Mouse (Mus musculus) spleen, postnatal 10 days (tissue): ENCODE measurements around the gene Gm9821.
A peak's percentile ranks its signal among the peaks of the same experiment; 100 is the strongest.

Experiments used
- DNase-seq, 2 experiments: peaks; one replicate each; pipeline ENCODE4 v3.0.0; 2021 to 2022; ENCODE audit warnings: low spot score in 2 of 2

Gm9821 gene

GRCm38 (mm10) chr2:91948792-91949241 lies 3.3 kb downstream of the Gm9821 start:
- peak; percentile 42 to 53 for DNase-seq

DNA sequence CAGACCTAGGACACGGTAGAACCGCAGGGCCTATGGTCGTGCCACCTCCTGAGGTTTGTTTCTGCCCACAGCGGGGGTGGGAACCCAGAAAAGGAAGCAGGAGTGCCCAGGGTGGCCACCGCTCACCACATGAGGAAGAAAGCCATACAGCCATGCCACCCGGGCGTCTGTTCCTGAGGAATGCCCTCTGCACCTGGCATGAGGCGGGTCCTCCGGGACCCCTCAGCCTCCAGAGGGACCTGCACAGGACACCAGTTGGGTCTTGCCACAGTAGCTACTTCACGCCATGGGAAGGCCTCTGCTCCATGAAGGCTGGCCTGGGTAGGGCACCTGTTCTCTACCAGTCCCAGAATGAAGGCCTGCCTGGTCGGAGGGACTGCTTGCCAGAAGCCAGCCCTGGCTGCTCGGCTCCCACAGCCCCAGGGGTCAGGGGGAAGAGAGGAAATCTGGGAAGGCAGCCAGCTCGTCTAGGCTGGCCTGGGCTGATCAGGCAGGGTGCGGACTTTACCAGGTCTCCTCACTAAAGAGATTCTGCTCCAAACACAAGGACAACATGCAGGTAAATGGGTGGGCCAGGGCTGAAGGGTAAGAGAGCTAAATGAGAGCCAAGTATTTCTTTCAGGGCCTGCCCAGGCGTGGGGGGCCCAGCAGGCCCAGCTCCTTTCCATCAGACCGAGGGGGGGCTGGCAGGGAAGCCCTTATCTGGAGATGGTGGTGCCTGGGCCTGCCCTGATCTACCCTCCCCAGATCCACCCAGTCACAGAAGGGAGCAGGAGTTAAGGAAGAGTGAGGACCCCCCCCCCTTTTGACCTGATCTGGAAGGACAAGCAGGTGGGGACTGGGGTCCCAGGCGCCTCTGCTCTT lies 4.1 kb downstream of the Gm9821 start:
- DNase-seq: peak in 1 of 2 experiments; percentile 50

DNA sequence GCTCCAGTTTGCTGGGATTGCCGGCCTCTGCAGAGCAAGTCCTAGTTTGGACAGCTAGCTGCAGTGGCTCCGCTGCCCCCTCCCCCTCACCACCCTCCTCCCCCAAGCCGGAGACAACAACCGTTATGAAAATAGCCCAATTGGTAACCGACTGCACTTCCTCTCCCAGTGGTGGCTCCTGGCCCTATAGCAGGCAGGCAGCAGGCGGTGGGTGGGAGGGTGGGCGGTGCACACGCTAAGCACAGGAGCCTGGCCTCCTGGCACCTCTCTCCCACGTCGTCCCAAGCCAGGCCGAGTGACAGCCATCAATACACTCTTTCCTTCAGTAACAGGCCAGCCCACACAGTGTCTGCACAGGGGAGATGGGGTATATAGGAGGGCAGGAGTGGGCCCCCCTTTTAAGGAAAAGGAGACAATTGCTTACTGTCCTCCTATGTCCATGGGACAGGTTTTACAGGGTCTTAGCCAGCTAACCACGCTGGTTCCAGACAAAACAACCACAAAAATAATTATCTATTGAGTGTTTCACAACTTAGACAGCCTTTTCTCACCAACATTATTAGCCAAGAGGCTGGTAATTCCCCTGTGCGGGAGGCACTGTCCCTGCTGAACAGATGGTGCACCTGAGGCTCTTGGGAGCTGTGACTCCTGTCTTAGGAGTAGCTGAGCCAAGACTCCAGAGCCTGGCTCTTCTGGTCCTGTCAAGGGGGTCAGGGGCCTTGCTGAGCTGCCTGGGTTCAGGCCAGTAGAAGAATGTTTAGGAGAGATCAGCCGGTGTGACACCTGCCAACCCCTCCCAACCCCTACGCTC lies 5.0 kb downstream of the Gm9821 start:
- DNase-seq: peak in 1 of 2 experiments; percentile 63

DNA sequence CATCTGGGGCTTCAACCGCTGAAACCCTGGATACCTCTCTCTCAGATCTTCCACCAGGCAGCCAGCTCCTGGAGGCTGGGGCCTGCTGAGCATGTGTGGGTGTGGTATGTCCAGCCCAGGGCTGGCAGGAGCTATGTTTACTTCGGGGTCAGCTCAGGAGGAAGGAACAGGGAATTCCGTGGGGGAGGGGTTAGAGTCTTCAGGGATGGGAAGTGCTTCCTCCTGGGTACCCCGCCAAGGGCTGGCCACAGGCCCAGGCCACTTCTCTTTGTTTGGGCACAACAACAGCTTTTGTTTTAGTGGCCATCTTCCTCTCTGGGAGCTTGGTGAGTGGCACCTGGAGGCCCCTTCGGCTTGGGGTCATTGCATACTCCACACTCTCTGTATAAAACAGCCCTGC lies 8.3 kb downstream of the Gm9821 start:
- DNase-seq: no peak

GRCm38 (mm10) chr2:91955121-91955591 lies 9.7 kb downstream of the Gm9821 start:
- DNase-seq: no peak

- DNase-seq: no peak
These were observed 10.4 kb downstream of the Gm9821 start for GRCm38 (mm10) chr2:91955875-91956274.

- DNase-seq: peak in 1 of 2 experiments; percentile 51
These were observed 11.6 kb downstream of the Gm9821 start for GRCm38 (mm10) chr2:91957096-91957495.

DNA sequence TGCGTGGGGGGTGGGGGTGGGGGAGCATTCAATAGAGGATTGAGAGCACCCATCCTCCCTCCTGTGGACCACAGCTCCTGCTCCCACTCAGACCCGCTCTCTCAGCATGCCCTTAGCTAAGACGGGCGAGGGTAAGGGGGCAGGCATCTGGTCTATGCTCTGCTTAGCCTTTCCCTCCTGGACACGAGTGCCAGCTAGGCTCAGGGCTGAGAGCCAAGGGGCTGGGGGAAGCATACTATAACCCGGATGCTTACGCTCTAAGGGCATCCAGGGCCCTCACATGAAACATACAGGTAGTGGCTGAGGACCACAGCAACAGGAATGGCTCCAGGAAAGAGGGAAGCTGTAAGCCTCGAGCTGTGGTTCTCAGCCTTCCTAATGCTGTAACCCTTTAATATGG lies 12.5 kb downstream of the Gm9821 start:
- DNase-seq: no peak

DNA sequence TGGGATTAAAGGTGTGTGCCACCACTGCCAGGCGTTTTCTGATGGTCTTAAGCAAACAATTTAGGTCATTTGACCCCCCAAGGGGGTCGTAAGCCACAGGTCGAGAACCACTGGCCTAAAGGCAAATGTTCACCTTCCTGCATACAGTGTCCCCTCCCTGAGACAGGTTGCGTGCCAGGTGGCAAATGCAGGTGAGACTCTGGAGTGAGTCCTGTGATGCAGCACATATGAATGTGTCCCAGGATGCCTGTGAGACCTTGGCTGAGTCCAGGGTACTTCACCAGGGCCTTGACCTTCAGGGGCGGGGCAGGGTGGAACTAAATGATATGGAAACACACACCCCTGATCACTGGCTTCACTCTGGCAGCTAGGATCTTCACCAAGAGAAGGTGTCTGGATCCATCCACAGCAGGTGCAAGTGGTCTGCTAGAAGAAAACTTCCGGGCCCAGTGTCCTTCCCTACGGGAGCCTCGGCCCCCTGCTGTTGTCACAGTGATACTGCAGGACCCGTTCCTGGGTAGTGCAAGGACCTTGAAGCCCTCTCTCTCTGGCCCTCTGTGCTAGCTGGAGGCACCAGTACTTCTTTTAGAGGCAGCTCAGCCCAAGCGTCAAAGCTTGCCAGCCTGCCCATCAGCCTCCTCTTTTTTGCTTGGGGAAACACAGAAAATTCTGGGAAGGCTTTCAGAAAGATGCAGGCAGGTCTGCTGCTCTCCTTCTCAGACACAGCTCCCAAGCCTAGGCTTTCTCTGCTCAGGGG lies 13.4 kb downstream of the Gm9821 start:
- DNase-seq: peak; percentile 37 to 70

DNA sequence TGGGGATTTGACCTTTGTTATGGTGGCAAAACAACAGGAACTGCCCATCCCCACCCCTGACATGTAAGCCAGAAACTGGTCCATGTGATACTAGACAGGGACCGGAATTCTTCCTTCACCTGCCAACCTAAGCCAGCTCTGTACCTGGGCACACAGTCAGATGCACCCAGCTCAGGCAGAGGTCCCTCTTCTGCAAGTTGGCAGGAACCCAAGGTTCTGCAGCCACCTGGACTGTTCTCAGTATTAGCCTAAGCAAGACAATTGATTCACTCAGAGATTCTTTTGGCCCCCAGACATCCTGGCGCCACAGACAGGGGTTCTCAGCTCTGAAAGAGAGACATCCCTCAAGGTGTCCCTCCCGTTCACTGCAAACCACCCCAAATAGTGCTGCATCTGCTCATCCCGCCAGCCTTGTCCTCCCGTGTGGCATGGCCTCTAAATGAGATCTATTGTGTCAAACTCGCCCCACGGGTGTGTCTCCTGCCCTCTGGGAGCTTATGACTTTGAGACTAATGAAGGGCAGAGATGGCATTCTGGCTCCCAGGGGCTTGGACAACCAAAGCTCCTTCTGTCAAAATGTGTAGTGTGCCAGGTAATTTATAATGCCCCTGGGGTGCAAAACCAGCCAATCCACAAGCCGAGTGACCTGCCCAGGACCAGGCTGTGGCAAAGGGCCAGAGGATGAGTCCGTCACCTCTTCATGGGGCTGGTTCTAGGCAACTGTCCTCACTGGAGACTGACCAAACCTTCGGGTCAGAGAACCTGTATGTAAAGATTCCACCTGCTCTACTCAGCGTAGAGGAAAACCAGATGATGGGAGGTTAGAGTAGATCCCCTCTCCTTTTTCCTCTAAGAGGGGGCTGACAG lies 14.3 kb downstream of the Gm9821 start:
- no peak for DNase-seq

DNA sequence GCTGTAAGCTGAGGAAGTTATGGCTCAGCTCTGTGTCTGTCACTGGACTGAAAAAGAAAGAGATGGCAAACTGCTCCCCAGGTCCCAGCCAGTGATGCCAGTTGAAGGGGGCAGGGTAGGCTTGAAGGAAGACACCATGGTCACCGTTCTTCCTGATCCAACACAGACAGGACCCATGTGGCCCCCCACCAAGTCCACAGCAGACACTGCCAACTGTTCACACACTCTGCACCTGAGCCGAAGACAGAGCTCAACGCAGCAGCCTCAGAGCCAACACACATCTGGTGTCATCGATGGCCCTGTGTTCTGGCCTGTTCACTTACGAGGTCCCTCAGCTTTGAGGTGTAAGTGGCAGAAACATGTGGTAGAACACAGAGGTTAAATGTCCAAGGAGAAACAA lies 15.0 kb downstream of the Gm9821 start:
- DNase-seq: no peak

DNA sequence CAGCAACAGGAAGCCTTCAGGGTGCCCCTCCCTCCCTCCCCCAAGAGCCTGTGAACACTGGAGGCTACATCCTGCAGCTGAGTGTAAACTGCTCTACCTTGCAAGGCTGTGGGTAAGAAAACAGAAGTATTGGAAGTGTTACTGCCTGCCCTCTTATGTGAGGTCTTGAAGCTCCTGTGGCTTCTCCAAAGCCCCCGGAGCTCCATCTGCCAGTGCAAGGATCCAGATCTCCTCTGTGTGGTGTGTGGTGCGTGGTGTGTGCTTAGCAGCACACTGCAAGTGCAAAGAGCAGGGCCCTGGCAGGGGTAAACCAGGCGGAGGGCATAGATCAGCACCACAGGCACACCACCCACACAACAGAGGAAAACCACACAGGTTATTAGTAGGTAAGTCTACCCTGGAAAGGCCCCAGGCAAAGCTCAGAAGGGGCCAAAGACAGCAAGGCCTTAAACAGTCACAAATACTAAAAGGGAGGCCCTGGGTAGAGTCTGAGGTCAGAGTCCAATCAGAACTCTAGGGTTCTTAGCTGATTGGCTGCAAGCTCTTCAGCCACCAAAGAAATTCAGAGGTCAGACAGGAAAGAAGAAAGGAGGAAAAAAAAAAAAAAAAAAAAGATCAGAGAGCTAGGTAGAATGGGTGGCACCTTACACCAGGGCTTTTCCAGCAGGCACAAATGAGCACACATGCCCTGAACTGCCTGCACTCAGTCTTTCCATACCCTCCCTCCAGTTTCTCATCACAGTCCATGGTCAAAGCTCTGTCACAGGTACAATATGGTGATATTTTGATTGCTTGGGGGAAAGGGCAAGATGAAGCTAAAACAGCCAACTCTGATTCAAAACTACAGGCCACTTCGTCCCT lies 16.6 kb downstream of the Gm9821 start:
- no peak for DNase-seq

DNA sequence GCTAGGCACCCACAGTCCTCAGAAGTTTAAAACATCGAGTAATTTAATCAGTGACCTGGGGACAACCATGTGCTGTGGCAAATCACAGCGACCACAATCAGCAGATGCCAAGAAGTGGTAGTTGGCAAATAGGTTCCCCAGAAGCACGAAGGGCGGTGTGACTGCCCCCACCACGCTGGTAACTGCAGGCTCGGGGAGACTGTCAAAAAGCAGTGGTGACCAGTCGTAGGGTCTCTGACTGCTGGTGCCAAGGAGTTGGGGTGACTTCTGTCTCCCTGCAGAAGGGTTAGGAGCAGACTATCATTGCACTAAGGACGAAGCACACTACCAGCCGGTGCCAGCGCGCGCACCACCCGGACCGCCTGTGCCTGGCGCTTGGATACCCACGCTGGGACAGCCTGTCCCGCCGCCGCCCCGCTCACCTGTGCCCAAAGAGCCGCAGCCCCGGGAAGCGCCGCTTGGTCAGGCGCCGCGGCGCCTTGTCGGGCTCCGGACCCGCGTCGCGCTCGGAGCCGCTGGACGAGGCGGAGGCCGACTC lies 17.4 kb downstream of the Gm9821 start:
- DNase-seq: no peak

DNA sequence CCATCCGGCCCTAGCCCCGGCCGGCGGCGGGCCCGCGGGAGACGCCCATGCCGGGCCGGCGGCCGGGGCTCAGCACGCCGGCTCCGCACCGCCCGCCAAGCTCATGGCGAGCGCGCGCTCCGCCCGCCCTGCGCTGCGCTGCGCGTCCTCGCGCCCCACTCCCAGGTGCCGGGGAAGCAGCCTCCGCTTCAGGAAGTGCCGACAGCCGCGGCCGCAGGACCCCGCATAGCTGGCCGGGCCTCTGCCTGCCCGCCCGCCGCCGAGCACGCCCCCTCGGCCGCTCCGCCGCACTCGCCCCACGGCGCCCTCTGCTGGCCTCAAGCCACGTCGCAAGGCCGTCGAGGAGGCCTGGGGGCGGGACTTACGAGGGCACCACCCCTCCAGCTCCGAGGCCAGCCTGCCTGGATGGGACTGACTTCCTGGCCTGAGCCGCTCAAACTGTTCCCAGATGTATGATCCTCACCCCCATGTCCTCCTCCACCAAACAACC lies 18.0 kb downstream of the Gm9821 start:
- DNase-seq: peak; percentile 95

DNA sequence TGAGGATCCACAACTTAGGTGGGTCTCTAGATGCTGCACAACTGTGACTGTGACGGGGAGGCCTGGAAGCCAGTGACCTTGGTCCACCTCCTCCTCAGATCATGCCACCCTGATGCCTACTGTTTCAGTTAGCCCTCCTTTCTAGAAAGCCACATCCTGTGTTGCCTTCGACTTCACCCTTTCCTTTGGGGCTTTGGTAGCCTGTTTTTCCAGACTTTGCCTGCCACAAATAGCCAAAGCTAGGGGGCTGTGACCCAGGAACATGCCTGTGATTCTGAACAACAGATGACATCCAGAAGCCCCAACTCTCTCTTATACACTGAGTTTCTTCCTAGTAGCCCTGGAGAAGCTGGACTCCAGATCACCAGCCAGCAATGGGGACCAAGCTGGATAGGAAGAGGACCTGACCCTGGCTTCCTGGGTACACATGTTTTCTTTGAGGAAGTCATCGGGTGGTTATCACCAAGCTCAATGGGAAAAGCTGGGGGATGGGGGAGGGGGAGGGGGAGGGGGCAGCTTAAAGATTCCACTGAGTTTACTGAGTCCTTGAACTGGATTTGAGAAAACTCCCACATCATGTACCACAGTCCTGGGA lies 19.2 kb downstream of the Gm9821 start:
- no peak for DNase-seq

DNA sequence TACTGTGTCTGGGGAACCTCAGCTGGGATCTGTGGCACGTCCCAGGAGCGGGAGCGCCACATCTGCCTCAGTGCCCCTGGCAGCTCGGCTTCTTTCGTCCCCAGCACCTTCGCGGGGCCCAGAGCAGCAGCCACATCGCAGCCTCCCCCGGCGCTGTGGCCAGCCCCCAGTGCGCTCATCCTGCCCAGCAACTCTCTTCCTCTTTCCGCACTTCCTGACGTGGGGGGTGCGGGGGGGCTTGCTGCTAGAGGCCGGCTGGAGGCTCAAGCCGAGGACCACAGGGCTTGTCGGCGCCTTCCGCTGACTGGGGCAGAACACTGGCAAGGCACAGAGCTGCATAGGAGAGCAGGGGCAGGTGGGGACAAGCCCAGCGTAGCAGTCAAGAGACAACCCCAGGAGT lies 19.9 kb downstream of the Gm9821 start:
- peak; percentile 49 to 78 for DNase-seq

GRCm38 (mm10) chr2:91966367-91966766 lies 20.9 kb downstream of the Gm9821 start:
- DNase-seq: no peak

DNA sequence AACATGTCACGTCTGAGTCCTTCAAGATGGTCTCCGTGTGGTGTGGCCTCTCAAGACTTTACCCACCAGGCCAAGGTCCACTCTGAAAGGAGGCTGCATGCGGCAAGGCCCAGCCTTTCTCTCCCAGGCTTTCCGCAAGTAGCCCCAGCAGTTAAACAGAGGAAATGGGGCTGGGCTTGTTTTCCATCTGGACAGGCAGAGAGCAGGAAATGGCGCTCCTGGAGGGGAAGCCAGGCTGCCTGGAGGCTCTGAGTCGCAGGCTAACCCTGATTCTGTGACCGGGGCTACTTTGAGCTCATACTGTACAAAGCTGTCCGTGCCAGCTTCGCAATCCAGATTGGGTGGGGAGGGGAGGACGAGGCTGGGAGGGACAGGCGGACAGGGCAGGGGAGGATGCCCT lies 22.5 kb downstream of the Gm9821 start:
- no peak for DNase-seq
